ENCODE assay signal across 25 mouse cellular contexts in the genomic region with DNA sequence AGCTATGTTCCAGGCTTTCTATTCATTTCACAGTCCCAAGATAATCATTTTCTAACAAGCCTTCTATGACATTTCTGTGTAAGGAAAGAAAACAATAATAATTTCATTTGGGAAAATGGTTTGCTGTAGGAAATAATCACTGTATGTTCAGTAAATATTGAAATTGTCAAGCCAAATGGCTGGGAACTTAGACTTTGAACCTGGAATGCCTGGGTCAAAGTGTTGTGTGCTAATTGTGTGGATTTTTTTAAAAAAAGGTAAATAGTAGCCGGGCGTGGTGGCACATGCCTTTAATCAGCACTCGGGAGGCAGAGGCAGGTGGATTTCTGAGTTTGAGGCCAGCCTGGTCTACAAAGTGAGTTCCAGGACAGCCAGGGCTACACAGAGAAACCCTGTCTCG. TPM values are rescaled to one million over a fixed set of nuclear protein-coding genes. Genes with fewer than 3 reads are reported as not detected.
A peak's percentile ranks its signal among the peaks of the same experiment; 100 is the strongest.
DNase-seq lines count a peak whose midpoint lies in the region; ATAC-seq and TF ChIP-seq lines count a peak whose summit lies in the region.
"Had no signal": no experiment of that assay in that cellular context is flagged by ENCODE, and none has a peak within 500 bp of the region (broad histone marks: within the 10 kb centered on the region; RNA-seq: fewer than 3 reads in every experiment).

No protein-coding gene starts in this region.

- no peak for TF ChIP-seq EP300 in stomach, postnatal 0 days (optimal IDR thresholded peaks at IDR 0.05)

- no peak overlapping the region for H3K9ac ChIP-seq in liver, adult 2 months (ENCODE audit: low read depth, low read length)
- no peak overlapping the region for H3K9ac ChIP-seq in liver, embryonic 12.5 days
- H3K9ac ChIP-seq in stomach, postnatal 0 days (ENCODE audit: low read length) = no peak overlapping the region
- H3K9ac ChIP-seq: embryonic facial prominence, embryonic 12.5 days; forebrain, embryonic 12.5 days had no signal

- no peak for TF ChIP-seq POLR2A in kidney, adult 2 months (IDR thresholded peaks at IDR 0.05; ENCODE audit: low read depth, low read length)
- TF ChIP-seq POLR2A in liver, adult 2 months (IDR thresholded peaks at IDR 0.05; ENCODE audit: extremely low read depth, insufficient read depth, low read length) = no peak

- H3K4me1 ChIP-seq in kidney, adult 2 months (ENCODE audit: control insufficient read depth, insufficient read depth, low read length) = peaks cover 3% of the 10 kb centered on the region; the same call in 1 of the 2 replicates
- H3K4me1 ChIP-seq in liver, adult 2 months (ENCODE audit: control insufficient read depth, insufficient read depth, low read length) = peaks cover 24% of the 10 kb centered on the region
- no peaks in the 10 kb centered on the region for H3K4me1 ChIP-seq in liver, embryonic 12.5 days
- no peaks in the 10 kb centered on the region for H3K4me1 ChIP-seq in stomach, postnatal 0 days (replicated peaks; ENCODE audit: control insufficient read depth, insufficient read depth)
- H3K4me1 ChIP-seq: forebrain, embryonic 10.5 days; forebrain, embryonic 12.5 days had no signal

- H3K79me2 ChIP-seq in liver, adult 2 months (ENCODE audit: control insufficient read depth, insufficient read depth, low read length) = peaks cover 8% of the 10 kb centered on the region; the same call in 1 of the 2 replicates

- WGBS in kidney, adult 2 months = 67% methylated on average over 4 of the region's 4 CpGs
- 33% methylated on average over 4 of the region's 4 CpGs for WGBS in liver, adult 2 months
- WGBS in liver, embryonic 12.5 days (ENCODE audit: insufficient replicate concordance) = 70% methylated on average over 4 of the region's 4 CpGs
- WGBS in stomach, postnatal 0 days = 73% methylated on average over 4 of the region's 4 CpGs

- no peak for ATAC-seq in liver, embryonic 12.5 days
- peak; percentile 85 for ATAC-seq in stomach, postnatal 0 days (ENCODE audit: low FRiP score, low TSS enrichment)
- ATAC-seq: forebrain, embryonic 14.5 days; forebrain, embryonic 16.5 days; Patski had no signal

- H3K4me2 ChIP-seq in liver, embryonic 12.5 days = no peak overlapping the region
- H3K4me2 ChIP-seq in stomach, postnatal 0 days (replicated peaks; ENCODE audit: low read depth) = no peak overlapping the region
- H3K4me2 ChIP-seq: embryonic facial prominence, embryonic 12.5 days; forebrain, embryonic 12.5 days had no signal

- H3K27me3 ChIP-seq in kidney, adult 2 months (replicated peaks; ENCODE audit: control insufficient read depth, insufficient read depth, low read length) = no peaks in the 10 kb centered on the region
- no peaks in the 10 kb centered on the region for H3K27me3 ChIP-seq in liver, adult 2 months (ENCODE audit: control insufficient read depth, insufficient read depth, low read length)
- H3K27me3 ChIP-seq in liver, embryonic 12.5 days (replicated peaks) = no peaks in the 10 kb centered on the region
- H3K27me3 ChIP-seq in stomach, postnatal 0 days (ENCODE audit: control insufficient read depth, insufficient read depth, low read length) = no peaks in the 10 kb centered on the region
- H3K27me3 ChIP-seq: CH12.LX; embryonic facial prominence, embryonic 12.5 days; forebrain, embryonic 12.5 days; Patski had no signal

- no peaks in the 10 kb centered on the region for H3K36me3 ChIP-seq in kidney, adult 2 months (ENCODE audit: control insufficient read depth, insufficient read depth, low read length)
- H3K36me3 ChIP-seq in liver, adult 2 months (ENCODE audit: control insufficient read depth, insufficient read depth, low read length) = no peaks in the 10 kb centered on the region
- no peaks in the 10 kb centered on the region for H3K36me3 ChIP-seq in liver, embryonic 12.5 days
- H3K36me3 ChIP-seq in stomach, postnatal 0 days (ENCODE audit: control insufficient read depth, insufficient read depth, low read length) = no peaks in the 10 kb centered on the region
- H3K36me3 ChIP-seq: embryonic facial prominence, embryonic 10.5 days; embryonic facial prominence, embryonic 12.5 days; forebrain, embryonic 10.5 days; forebrain, embryonic 12.5 days; G1E had no signal

- H3K27ac ChIP-seq in kidney, adult 2 months (ENCODE audit: insufficient read depth, low read depth, low read length) = no peak overlapping the region
- no peak overlapping the region for H3K27ac ChIP-seq in liver, adult 2 months (replicated peaks; ENCODE audit: insufficient read depth, low read depth, low read length)
- no peak overlapping the region for H3K27ac ChIP-seq in liver, embryonic 12.5 days
- H3K27ac ChIP-seq in stomach, postnatal 0 days (replicated peaks) = no peak overlapping the region
- H3K27ac ChIP-seq: embryonic facial prominence, embryonic 10.5 days; embryonic facial prominence, embryonic 12.5 days; forebrain, embryonic 10.5 days; forebrain, embryonic 12.5 days had no signal

- H3K4me3 ChIP-seq in kidney, adult 2 months (ENCODE audit: insufficient read depth, low read depth, low read length) = no peak overlapping the region
- no peak overlapping the region for H3K4me3 ChIP-seq in liver, adult 2 months (ENCODE audit: insufficient read depth, low read depth, low read length)
- no peak overlapping the region for H3K4me3 ChIP-seq in liver, embryonic 12.5 days
- no peak overlapping the region for H3K4me3 ChIP-seq in stomach, postnatal 0 days (ENCODE audit: low read depth, low read length)
- H3K4me3 ChIP-seq: embryonic facial prominence, embryonic 10.5 days; embryonic facial prominence, embryonic 12.5 days; erythroblast, embryonic 14.5 days; forebrain, embryonic 10.5 days; forebrain, embryonic 12.5 days had no signal

- no peak for TF ChIP-seq CTCF in kidney, adult 2 months (conservative IDR thresholded peaks at IDR 0.05; ENCODE audit: insufficient read depth, insufficient read length, low read depth, low read length)
- no peak for TF ChIP-seq CTCF in liver, adult 2 months (IDR thresholded peaks at IDR 0.05; ENCODE audit: low read depth, low read length)
- no peak for TF ChIP-seq CTCF in stomach, postnatal 0 days (IDR thresholded peaks at IDR 0.05; ENCODE audit: low read depth)

- peak; percentile 34 for DNase-seq in kidney, adult 2 months
- no peak for DNase-seq in kidney, adult 8-10 months
- DNase-seq in liver, adult 2 months (ENCODE audit: extremely low read depth, low read depth, low spot score) = peak; percentile 88
- DNase-seq in stomach, postnatal 0 days (ENCODE audit: low spot score) = peak; percentile 44
- no peak for DNase-seq in thymus, postnatal 36 days
- DNase-seq: adrenal gland, adult 8-10 months; adrenal gland, postnatal 14 days; adrenal gland, postnatal 36 days; B cell, adult 2 months; cerebellum, adult 11-12 months; cerebellum, adult 2 months; cerebellum, adult 9-10 months; cerebellum, postnatal 10 days; cerebellum, postnatal 25 days had no signal

- no peaks in the 10 kb centered on the region for H3K9me3 ChIP-seq in liver, embryonic 12.5 days (replicated peaks)
- H3K9me3 ChIP-seq in stomach, postnatal 0 days (ENCODE audit: control insufficient read depth, low read length) = no peaks in the 10 kb centered on the region
- H3K9me3 ChIP-seq: embryonic facial prominence, embryonic 10.5 days; embryonic facial prominence, embryonic 12.5 days; forebrain, embryonic 10.5 days; forebrain, embryonic 12.5 days; G1E had no signal

RNA-seq across cellular contexts. Expression of gene Fancf, which starts 30.9 kb away (rescaled TPM):
- 4.0 and 6.6 TPM in 2 replicates for polyA plus RNA-seq in kidney, adult 2 months (2012; rRNA removed)
- total RNA-seq in liver, adult 2 months (2014; rRNA removed) = 4.9 and 6.1 TPM in 2 replicates
- 6.0 and 6.4 TPM in 2 replicates for polyA plus RNA-seq in liver, adult 2 months (2012; rRNA removed)
- 14.6 and 15.2 TPM in 2 replicates for polyA plus RNA-seq in liver, embryonic 12.5 days (2016; fragmentation: Nextera tagmentation; extraction: Ambion mirVana)
- polyA plus RNA-seq in stomach, postnatal 0 days (2015; fragmentation: Nextera tagmentation; extraction: Ambion mirVana) = 4.6 and 5.3 TPM in 2 replicates

RNA-seq across cellular contexts. Expression of gene Gas2, which starts 31.2 kb away (rescaled TPM):
- 102 and 120 TPM in 2 replicates for polyA plus RNA-seq in kidney, adult 2 months (2012; rRNA removed)
- 43.6 and 99.9 TPM in 2 replicates for total RNA-seq in liver, adult 2 months (2014; rRNA removed)
- polyA plus RNA-seq in liver, adult 2 months (2012; rRNA removed) = 15.7 and 23.0 TPM in 2 replicates
- polyA plus RNA-seq in liver, embryonic 12.5 days (2016; fragmentation: Nextera tagmentation; extraction: Ambion mirVana) = 7.1 and 9.0 TPM in 2 replicates
- 5.0 and 5.2 TPM in 2 replicates for polyA plus RNA-seq in stomach, postnatal 0 days (2015; fragmentation: Nextera tagmentation; extraction: Ambion mirVana)

Comparison
In these comparisons a context has a peak if more than half of its experiments do, and no peak if none do; other contexts are left out.
1. DNase-seq: peak in kidney, adult 2 months (single experiment), liver, adult 2 months (single experiment) and stomach, postnatal 0 days (single experiment); none in kidney, adult 8-10 months (0 of 2) and thymus, postnatal 36 days (0 of 2).